ENCODE assay signal across 21 mouse cellular contexts in genomic region chr7:57760466-57760865, GRCm38 (mm10).
A peak's percentile ranks its signal among the peaks of the same experiment; 100 is the strongest.
DNase-seq lines count a peak whose midpoint lies in the region; ATAC-seq and TF ChIP-seq lines count a peak whose summit lies in the region.
"Had no signal": no experiment of that assay in that cellular context is flagged by ENCODE, and none has a peak within 500 bp of the region (broad histone marks: within the 10 kb centered on the region; RNA-seq: fewer than 3 reads in every experiment).

No protein-coding gene starts in this region.

- no peak for TF ChIP-seq CTCF in layer of hippocampus, adult 2 months (conservative IDR thresholded peaks at IDR 0.05)
- no peak for TF ChIP-seq CTCF in left cerebral cortex, adult 2 months (IDR thresholded peaks at IDR 0.05)

- H3K27ac ChIP-seq in layer of hippocampus, adult 2 months = peak overlapping the region; percentile 5; the same call in 1 of the 2 replicates
- 0 out of 2 replicates have a peak overlapping the region, but pooled peaks have one; percentile 36 for H3K27ac ChIP-seq in left cerebral cortex, adult 2 months

- peak; percentile 53 for ATAC-seq in frontal cortex, adult (ENCODE audit: low TSS enrichment)
- ATAC-seq: activated CD4-positive, CD25-positive, alpha-beta regulatory T cell, adult 4 months; CD4-positive, CD25-positive, alpha-beta regulatory T cell, adult 4 months; Patski had no signal

- intact Hi-C loops in left cerebral cortex, adult 2 months (cut with DNase I) = no loop called here

- H3K4me3 ChIP-seq in layer of hippocampus, adult 2 months = no peak overlapping the region
- H3K4me3 ChIP-seq in left cerebral cortex, adult 2 months = no peak overlapping the region

- no peak for DNase-seq in frontal cortex, postnatal 36 days (ENCODE audit: low spot score in 2 of 2)
- DNase-seq in layer of hippocampus, adult 2 months (ENCODE audit: low spot score in 2 of 2) = no peak
- DNase-seq in layer of hippocampus, postnatal 25 days (ENCODE audit: extremely low spot score in 1 of 2, low spot score in 1 of 2) = no peak
- DNase-seq in left cerebral cortex, adult 2 months (ENCODE audit: extremely low spot score in 1 of 2, low spot score in 2 of 2) = no peak
- no peak for DNase-seq in left cerebral cortex, adult 11 months (ENCODE audit: low spot score)
- DNase-seq in brain, adult 2 months (ENCODE audit: low read depth, low spot score) = peak; percentile 54
- no peak for DNase-seq in cerebellum, postnatal 4 days (ENCODE audit: low spot score in 2 of 2)
- DNase-seq: adrenal gland, adult 2 months; adrenal gland, adult 8-10 months; adrenal gland, postnatal 10 days; adrenal gland, postnatal 14 days; adrenal gland, postnatal 25 days; adrenal gland, postnatal 36 days; B cell, adult 2 months; cerebellum, adult 11 months; cerebellum, adult 11-12 months; cerebellum, adult 18-20 months had no signal
